Mouse (Mus musculus) bone marrow macrophage, adult 2 months (primary cell): ENCODE data around the gene Gm1123.

Experiments used
- CTCF ChIP-seq: IDR thresholded peaks from 2 replicates; pipeline ENCODE4 v1.5.1; 2012; ENCODE audit warnings: low read depth, mild to moderate bottlenecking, low read length, moderate library complexity
- POLR2A ChIP-seq: IDR thresholded peaks from 2 replicates; pipeline ENCODE4 v1.6.1; 2012; ENCODE audit warnings: mild to moderate bottlenecking, low read depth, low read length, borderline replicate concordance

- TF ChIP-seq CTCF (no peak), POLR2A (no peak)
These were observed 1.4 kb downstream of the Gm1123 start for GRCm38 (mm10) chr9:99034111-99034510.
